Mouse (Mus musculus): ENCODE results near the gene D430019H16Rik.

Gene D430019H16Rik

GRCm38 (mm10) chr12:105490794-105491193 lies 37.1 kb downstream of the D430019H16Rik start:
- no peak for DNase-seq

GRCm38 (mm10) chr12:105494796-105495195 lies 41.1 kb downstream of the D430019H16Rik start:
- DNase-seq = no peak

GRCm38 (mm10) chr12:105497894-105498293 lies 44.2 kb downstream of the D430019H16Rik start:
- DNase-seq = peak; percentile 85

GRCm38 (mm10) chr12:105498423-105498822 lies 44.8 kb downstream of the D430019H16Rik start:
- no peak for DNase-seq

GRCm38 (mm10) chr12:105498842-105499241 lies 45.2 kb downstream of the D430019H16Rik start:
- no peak for DNase-seq

- DNase-seq = no peak
Measured at GRCm38 (mm10) chr12:105500940-105501339, 47.3 kb downstream of the D430019H16Rik start.

GRCm38 (mm10) chr12:105504736-105505135 lies 51.1 kb downstream of the D430019H16Rik start:
- DNase-seq = peak; percentile 67

GRCm38 (mm10) chr12:105511109-105511508 lies 57.5 kb downstream of the D430019H16Rik start:
- no peak for DNase-seq

GRCm38 (mm10) chr12:105511671-105512502 lies 58.2 kb downstream of the D430019H16Rik start:
- no peak for DNase-seq

GRCm38 (mm10) chr12:105514111-105514510 lies 60.5 kb downstream of the D430019H16Rik start:
- DNase-seq = no peak

- DNase-seq = no peak
Measured at GRCm38 (mm10) chr12:105517026-105517675, 63.5 kb downstream of the D430019H16Rik start.

GRCm38 (mm10) chr12:105519851-105520250 lies 66.2 kb downstream of the D430019H16Rik start:
- no peak for DNase-seq

GRCm38 (mm10) chr12:105521170-105521762 lies 67.6 kb downstream of the D430019H16Rik start:
- DNase-seq = no peak

GRCm38 (mm10) chr12:105523737-105524136 lies 70.1 kb downstream of the D430019H16Rik start:
- no peak for DNase-seq

- no peak for DNase-seq
Measured at GRCm38 (mm10) chr12:105526186-105526585, 72.5 kb downstream of the D430019H16Rik start.

- DNase-seq = no peak
Measured at GRCm38 (mm10) chr12:105526829-105527228, 73.2 kb downstream of the D430019H16Rik start.

GRCm38 (mm10) chr12:105529545-105529944 lies 75.9 kb downstream of the D430019H16Rik start:
- no peak for DNase-seq

- DNase-seq = no peak
Measured at GRCm38 (mm10) chr12:105531724-105532371, 78.2 kb downstream of the D430019H16Rik start.

- DNase-seq = no peak
Measured at GRCm38 (mm10) chr12:105534842-105535241, 81.2 kb downstream of the D430019H16Rik start.

- no peak for DNase-seq
Measured at GRCm38 (mm10) chr12:105535968-105536760, 82.5 kb downstream of the D430019H16Rik start.

GRCm38 (mm10) chr12:105537162-105537561 lies 83.5 kb downstream of the D430019H16Rik start:
- no peak for DNase-seq

- no peak for DNase-seq
Measured at GRCm38 (mm10) chr12:105539649-105540048, 86.0 kb downstream of the D430019H16Rik start.
